Mouse (Mus musculus): Measurements from ENCODE around the gene Sh2b2.
"Not testable (repeated sequence)": the region's sequence is repeated elsewhere in the genome, so short reads cannot be mapped to it uniquely, and the experiment has no call there.

Gene Sh2b2

GRCm38 (mm10) chr5:136215958-136216357 lies 30.4 kb downstream of the Sh2b2 start:
- no peak for DNase-seq (ENCODE audit: low read depth, low spot score)
- Histone ChIP-seq H3K27me3 (ENCODE audit: control insufficient read depth, insufficient read depth, low read length, poor library complexity, severe bottlenecking) (no peaks in the 10 kb centered on the region), H3K36me3 (ENCODE audit: control insufficient read depth, insufficient read depth, low read length, poor library complexity, severe bottlenecking) (no peaks in the 10 kb centered on the region)

- H3K36me3 ChIP-seq (ENCODE audit: control insufficient read depth, insufficient read depth, low read length, poor library complexity, severe bottlenecking): no peaks in the 10 kb centered on the region
- DNase-seq (ENCODE audit: low read depth, low spot score): peak; percentile 36
- no peaks in the 10 kb centered on the region for H3K27me3 ChIP-seq (ENCODE audit: control insufficient read depth, insufficient read depth, low read length, poor library complexity, severe bottlenecking)
Measured at GRCm38 (mm10) chr5:136215211-136215610, 31.1 kb downstream of the Sh2b2 start.

- Histone ChIP-seq H3K36me3 (ENCODE audit: control insufficient read depth, insufficient read depth, low read length, poor library complexity, severe bottlenecking) (no peaks in the 10 kb centered on the region), H3K27me3 (ENCODE audit: control insufficient read depth, insufficient read depth, low read length, poor library complexity, severe bottlenecking) (no peaks in the 10 kb centered on the region)
- no peak for DNase-seq (ENCODE audit: low read depth, low spot score)
Measured at GRCm38 (mm10) chr5:136213716-136214115, 32.6 kb downstream of the Sh2b2 start.

GRCm38 (mm10) chr5:136212716-136213115 lies 33.6 kb downstream of the Sh2b2 start:
- Histone ChIP-seq H3K27me3 (ENCODE audit: control insufficient read depth, insufficient read depth, low read length, poor library complexity, severe bottlenecking) (no peaks in the 10 kb centered on the region), H3K36me3 (ENCODE audit: control insufficient read depth, insufficient read depth, low read length, poor library complexity, severe bottlenecking) (no peaks in the 10 kb centered on the region)
- DNase-seq (ENCODE audit: low read depth, low spot score): no peak

GRCm38 (mm10) chr5:136211341-136212102 lies 34.8 kb downstream of the Sh2b2 start:
- H3K36me3 ChIP-seq (ENCODE audit: control insufficient read depth, insufficient read depth, low read length, poor library complexity, severe bottlenecking); H3K27me3 ChIP-seq (ENCODE audit: control insufficient read depth, insufficient read depth, low read length, poor library complexity, severe bottlenecking); DNase-seq (ENCODE audit: low read depth, low spot score): not testable (repeated sequence)

GRCm38 (mm10) chr5:136210549-136210948 lies 35.8 kb downstream of the Sh2b2 start:
- Histone ChIP-seq H3K36me3 (ENCODE audit: control insufficient read depth, insufficient read depth, low read length, poor library complexity, severe bottlenecking) (no peaks in the 10 kb centered on the region), H3K27me3 (ENCODE audit: control insufficient read depth, insufficient read depth, low read length, poor library complexity, severe bottlenecking) (no peaks in the 10 kb centered on the region)
- DNase-seq (ENCODE audit: low read depth, low spot score): no peak

GRCm38 (mm10) chr5:136201832-136202231 lies 44.5 kb downstream of the Sh2b2 start:
- Histone ChIP-seq H3K27me3 (ENCODE audit: control insufficient read depth, insufficient read depth, low read length, poor library complexity, severe bottlenecking) (no peaks in the 10 kb centered on the region), H3K36me3 (ENCODE audit: control insufficient read depth, insufficient read depth, low read length, poor library complexity, severe bottlenecking) (no peaks in the 10 kb centered on the region; the same call in 1 of the 2 replicates)
- peak; percentile 72 for DNase-seq (ENCODE audit: low read depth, low spot score)

GRCm38 (mm10) chr5:136199526-136199925 lies 46.8 kb downstream of the Sh2b2 start:
- peaks cover 7% of the 10 kb centered on the region; the same call in 1 of the 2 replicates for H3K36me3 ChIP-seq (ENCODE audit: control insufficient read depth, insufficient read depth, low read length, poor library complexity, severe bottlenecking)
- DNase-seq (ENCODE audit: low read depth, low spot score): peak; percentile 43

GRCm38 (mm10) chr5:136198474-136199391 lies 47.6 kb downstream of the Sh2b2 start, which contains the start of gene Prkrip1:
Prkrip1 (minus strand) TSS chr5:136198963.
- Histone ChIP-seq H3K36me3 (ENCODE audit: control insufficient read depth, insufficient read depth, low read length, poor library complexity, severe bottlenecking) (peaks cover 7% of the 10 kb centered on the region; the same call in 1 of the 2 replicates), H3K27me3 (ENCODE audit: control insufficient read depth, insufficient read depth, low read length, poor library complexity, severe bottlenecking) (no peaks in the 10 kb centered on the region)
- peak; percentile 99 for DNase-seq (ENCODE audit: low read depth, low spot score)

More at GRCm38 (mm10) chr5:136199526-136199925, 46.8 kb downstream of the Sh2b2 start:
- no peaks in the 10 kb centered on the region for H3K27me3 ChIP-seq (ENCODE audit: control insufficient read depth, insufficient read depth, low read length, poor library complexity, severe bottlenecking)

- no peak for DNase-seq (ENCODE audit: low read depth, low spot score)
- Histone ChIP-seq H3K36me3 (ENCODE audit: control insufficient read depth, insufficient read depth, low read length, poor library complexity, severe bottlenecking) (peaks cover 16% of the 10 kb centered on the region), H3K27me3 (ENCODE audit: control insufficient read depth, insufficient read depth, low read length, poor library complexity, severe bottlenecking) (no peaks in the 10 kb centered on the region)
Measured at GRCm38 (mm10) chr5:136191870-136192269, 54.5 kb downstream of the Sh2b2 start.

GRCm38 (mm10) chr5:136186723-136187122 lies 59.6 kb downstream of the Sh2b2 start:
- Histone ChIP-seq H3K36me3 (ENCODE audit: control insufficient read depth, insufficient read depth, low read length, poor library complexity, severe bottlenecking) (peaks cover 9% of the 10 kb centered on the region), H3K27me3 (ENCODE audit: control insufficient read depth, insufficient read depth, low read length, poor library complexity, severe bottlenecking) (no peaks in the 10 kb centered on the region)
- DNase-seq (ENCODE audit: low read depth, low spot score): peak; percentile 84

GRCm38 (mm10) chr5:136183766-136184165 lies 62.6 kb downstream of the Sh2b2 start:
- Histone ChIP-seq H3K36me3 (ENCODE audit: control insufficient read depth, insufficient read depth, low read length, poor library complexity, severe bottlenecking) (peaks cover 9% of the 10 kb centered on the region), H3K27me3 (ENCODE audit: control insufficient read depth, insufficient read depth, low read length, poor library complexity, severe bottlenecking) (no peaks in the 10 kb centered on the region)
- no peak for DNase-seq (ENCODE audit: low read depth, low spot score)

GRCm38 (mm10) chr5:136182830-136183229 lies 63.5 kb downstream of the Sh2b2 start:
- no peak for DNase-seq (ENCODE audit: low read depth, low spot score)
- Histone ChIP-seq H3K36me3 (ENCODE audit: control insufficient read depth, insufficient read depth, low read length, poor library complexity, severe bottlenecking) (peaks cover 7% of the 10 kb centered on the region), H3K27me3 (ENCODE audit: control insufficient read depth, insufficient read depth, low read length, poor library complexity, severe bottlenecking) (no peaks in the 10 kb centered on the region)

GRCm38 (mm10) chr5:136182049-136182448 lies 64.3 kb downstream of the Sh2b2 start:
- H3K36me3 ChIP-seq (ENCODE audit: control insufficient read depth, insufficient read depth, low read length, poor library complexity, severe bottlenecking): peaks cover 5% of the 10 kb centered on the region
- DNase-seq (ENCODE audit: low read depth, low spot score): no peak
- no peaks in the 10 kb centered on the region for H3K27me3 ChIP-seq (ENCODE audit: control insufficient read depth, insufficient read depth, low read length, poor library complexity, severe bottlenecking)

GRCm38 (mm10) chr5:136181197-136181596 lies 65.2 kb downstream of the Sh2b2 start:
- Histone ChIP-seq H3K27me3 (ENCODE audit: control insufficient read depth, insufficient read depth, low read length, poor library complexity, severe bottlenecking) (no peaks in the 10 kb centered on the region), H3K36me3 (ENCODE audit: control insufficient read depth, insufficient read depth, low read length, poor library complexity, severe bottlenecking) (peaks cover 5% of the 10 kb centered on the region)
- no peak for DNase-seq (ENCODE audit: low read depth, low spot score)
